Mouse (Mus musculus): ENCODE data around the gene Btrc. TPM values are rescaled to one million over a fixed set of nuclear protein-coding genes. Genes with fewer than 3 reads are reported as not detected.
"Not testable (repeated sequence)": the region's sequence is repeated elsewhere in the genome, so short reads cannot be mapped to it uniquely, and the experiment has no call there.

The Btrc gene
- polyA plus RNA-seq, 1 experiment from 2014 or later: 54.9 TPM

GRCm38 (mm10) chr19:45350456-45350855, 13.1 kb upstream of the Btrc start:
- H3K9me3 ChIP-seq (ENCODE audit: control insufficient read depth, low read length): no peaks in the 10 kb centered on the region
- H3K36me3 ChIP-seq (ENCODE audit: control insufficient read depth, insufficient read depth, low read length): no peaks in the 10 kb centered on the region
- no peaks in the 10 kb centered on the region for H3K4me1 ChIP-seq (ENCODE audit: control insufficient read depth, insufficient read depth, low read length)
- no peak for ATAC-seq (ENCODE audit: low FRiP score, low TSS enrichment)
- H3K4me3 ChIP-seq (ENCODE audit: low read length): no peak overlapping the region
- no peak overlapping the region for H3K4me2 ChIP-seq (replicated peaks; ENCODE audit: low read depth, low read length)
- no peak overlapping the region for H3K9ac ChIP-seq (ENCODE audit: low read depth, low read length)
- WGBS: 70% methylated on average over 12 of the region's 12 CpGs
- no peaks in the 10 kb centered on the region for H3K27me3 ChIP-seq (ENCODE audit: control insufficient read depth, insufficient read depth, low read length)
- no peak overlapping the region for H3K27ac ChIP-seq (ENCODE audit: low read depth, low read length)

- not testable (repeated sequence) for H3K27me3 ChIP-seq (ENCODE audit: control insufficient read depth, insufficient read depth, low read length); H3K9me3 ChIP-seq (ENCODE audit: control insufficient read depth, low read length); H3K9ac ChIP-seq (ENCODE audit: low read depth, low read length); ATAC-seq (ENCODE audit: low FRiP score, low TSS enrichment); H3K4me3 ChIP-seq (ENCODE audit: low read length); H3K36me3 ChIP-seq (ENCODE audit: control insufficient read depth, insufficient read depth, low read length); H3K4me1 ChIP-seq (ENCODE audit: control insufficient read depth, insufficient read depth, low read length); H3K4me2 ChIP-seq (replicated peaks; ENCODE audit: low read depth, low read length); H3K27ac ChIP-seq (ENCODE audit: low read depth, low read length)
- WGBS: 90% methylated on average over 7 of the region's 7 CpGs
Measured at GRCm38 (mm10) chr19:45352706-45353105, 10.8 kb upstream of the Btrc start.

GRCm38 (mm10) chr19:45355678-45356077, 7.9 kb upstream of the Btrc start:
- Histone ChIP-seq H3K4me2 (replicated peaks; ENCODE audit: low read depth, low read length) (no peak overlapping the region), H3K4me3 (ENCODE audit: low read length) (no peak overlapping the region), H3K9ac (ENCODE audit: low read depth, low read length) (no peak overlapping the region), H3K36me3 (ENCODE audit: control insufficient read depth, insufficient read depth, low read length) (no peaks in the 10 kb centered on the region), H3K9me3 (ENCODE audit: control insufficient read depth, low read length) (no peaks in the 10 kb centered on the region), H3K4me1 (ENCODE audit: control insufficient read depth, insufficient read depth, low read length) (no peaks in the 10 kb centered on the region), H3K27me3 (ENCODE audit: control insufficient read depth, insufficient read depth, low read length) (no peaks in the 10 kb centered on the region), H3K27ac (ENCODE audit: low read depth, low read length) (no peak overlapping the region)
- no peak for ATAC-seq (ENCODE audit: low FRiP score, low TSS enrichment)
- 83% methylated on average over 6 of the region's 6 CpGs for WGBS

GRCm38 (mm10) chr19:45356868-45357267, 6.7 kb upstream of the Btrc start:
- ATAC-seq (ENCODE audit: low FRiP score, low TSS enrichment); H3K27ac ChIP-seq (ENCODE audit: low read depth, low read length); H3K9me3 ChIP-seq (ENCODE audit: control insufficient read depth, low read length); H3K4me2 ChIP-seq (replicated peaks; ENCODE audit: low read depth, low read length); H3K4me3 ChIP-seq (ENCODE audit: low read length); H3K4me1 ChIP-seq (ENCODE audit: control insufficient read depth, insufficient read depth, low read length); H3K27me3 ChIP-seq (ENCODE audit: control insufficient read depth, insufficient read depth, low read length); H3K36me3 ChIP-seq (ENCODE audit: control insufficient read depth, insufficient read depth, low read length); H3K9ac ChIP-seq (ENCODE audit: low read depth, low read length): not testable (repeated sequence)
- 86% methylated on average over 6 of the region's 6 CpGs for WGBS

- Histone ChIP-seq H3K36me3 (ENCODE audit: control insufficient read depth, insufficient read depth, low read length) (no peaks in the 10 kb centered on the region), H3K9me3 (ENCODE audit: control insufficient read depth, low read length) (no peaks in the 10 kb centered on the region), H3K4me3 (ENCODE audit: low read length) (no peak overlapping the region), H3K4me1 (ENCODE audit: control insufficient read depth, insufficient read depth, low read length) (peaks cover 7% of the 10 kb centered on the region; the same call in 1 of the 2 replicates), H3K9ac (ENCODE audit: low read depth, low read length) (no peak overlapping the region; the same call in 1 of the 2 replicates), H3K27me3 (ENCODE audit: control insufficient read depth, insufficient read depth, low read length) (no peaks in the 10 kb centered on the region), H3K4me2 (replicated peaks; ENCODE audit: low read depth, low read length) (no peak overlapping the region), H3K27ac (ENCODE audit: low read depth, low read length) (no peak overlapping the region)
- no peak for ATAC-seq (ENCODE audit: low FRiP score, low TSS enrichment)
Measured at GRCm38 (mm10) chr19:45360486-45360885, 3.0 kb upstream of the Btrc start.

- peak overlapping the region; percentile 93 for H3K27ac ChIP-seq (ENCODE audit: low read depth, low read length)
- H3K36me3 ChIP-seq (ENCODE audit: control insufficient read depth, insufficient read depth, low read length): no peaks in the 10 kb centered on the region; the same call in 1 of the 2 replicates
- no peaks in the 10 kb centered on the region for H3K27me3 ChIP-seq (ENCODE audit: control insufficient read depth, insufficient read depth, low read length)
- peak overlapping the region; percentile 72 for H3K4me2 ChIP-seq (replicated peaks; ENCODE audit: low read depth, low read length)
- peaks cover 7% of the 10 kb centered on the region; the same call in 1 of the 2 replicates for H3K4me1 ChIP-seq (ENCODE audit: control insufficient read depth, insufficient read depth, low read length)
- peak overlapping the region; percentile 90 for H3K4me3 ChIP-seq (ENCODE audit: low read length)
- WGBS: under 1% methylated on average over 20 of the region's 20 CpGs
- peak overlapping the region; percentile 85 for H3K9ac ChIP-seq (ENCODE audit: low read depth, low read length)
- no peaks in the 10 kb centered on the region for H3K9me3 ChIP-seq (ENCODE audit: control insufficient read depth, low read length)
- peak; percentile 91 for ATAC-seq (ENCODE audit: low FRiP score, low TSS enrichment)
Measured at GRCm38 (mm10) chr19:45363933-45364391, 428 bp downstream of the Btrc start.

- Histone ChIP-seq H3K27ac (ENCODE audit: low read depth, low read length) (no peak overlapping the region), H3K4me3 (ENCODE audit: low read length) (no peak overlapping the region), H3K4me1 (ENCODE audit: control insufficient read depth, insufficient read depth, low read length) (peaks cover 7% of the 10 kb centered on the region; the same call in 1 of the 2 replicates), H3K9ac (ENCODE audit: low read depth, low read length) (no peak overlapping the region), H3K36me3 (ENCODE audit: control insufficient read depth, insufficient read depth, low read length) (no peaks in the 10 kb centered on the region; the same call in 1 of the 2 replicates), H3K27me3 (ENCODE audit: control insufficient read depth, insufficient read depth, low read length) (no peaks in the 10 kb centered on the region), H3K4me2 (replicated peaks; ENCODE audit: low read depth, low read length) (no peak overlapping the region), H3K9me3 (ENCODE audit: control insufficient read depth, low read length) (no peaks in the 10 kb centered on the region)
- 88% methylated on average over 7 of the region's 7 CpGs for WGBS
- no peak for ATAC-seq (ENCODE audit: low FRiP score, low TSS enrichment)
Measured at GRCm38 (mm10) chr19:45366651-45367050, 3.1 kb downstream of the Btrc start.

GRCm38 (mm10) chr19:45384815-45385214, 21.3 kb downstream of the Btrc start:
- H3K9me3 ChIP-seq (ENCODE audit: control insufficient read depth, low read length); H3K4me1 ChIP-seq (ENCODE audit: control insufficient read depth, insufficient read depth, low read length); H3K27me3 ChIP-seq (ENCODE audit: control insufficient read depth, insufficient read depth, low read length); H3K27ac ChIP-seq (ENCODE audit: low read depth, low read length); H3K4me3 ChIP-seq (ENCODE audit: low read length); H3K9ac ChIP-seq (ENCODE audit: low read depth, low read length); H3K4me2 ChIP-seq (replicated peaks; ENCODE audit: low read depth, low read length); ATAC-seq (ENCODE audit: low FRiP score, low TSS enrichment): not testable (repeated sequence)
- WGBS: 95% methylated on average over 10 of the region's 10 CpGs
- peaks cover 11% of the 10 kb centered on the region; the same call in 1 of the 2 replicates for H3K36me3 ChIP-seq (ENCODE audit: control insufficient read depth, insufficient read depth, low read length)

GRCm38 (mm10) chr19:45388551-45388950, 25.0 kb downstream of the Btrc start:
- Histone ChIP-seq H3K9me3 (ENCODE audit: control insufficient read depth, low read length) (no peaks in the 10 kb centered on the region), H3K27me3 (ENCODE audit: control insufficient read depth, insufficient read depth, low read length) (no peaks in the 10 kb centered on the region), H3K36me3 (ENCODE audit: control insufficient read depth, insufficient read depth, low read length) (peaks cover 9% of the 10 kb centered on the region; the same call in 1 of the 2 replicates), H3K4me2 (replicated peaks; ENCODE audit: low read depth, low read length) (no peak overlapping the region), H3K4me3 (ENCODE audit: low read length) (no peak overlapping the region), H3K4me1 (ENCODE audit: control insufficient read depth, insufficient read depth, low read length) (no peaks in the 10 kb centered on the region), H3K9ac (ENCODE audit: low read depth, low read length) (no peak overlapping the region), H3K27ac (ENCODE audit: low read depth, low read length) (no peak overlapping the region)
- WGBS: 70% methylated on average over 6 of the region's 6 CpGs
- ATAC-seq (ENCODE audit: low FRiP score, low TSS enrichment): no peak
